Mouse (Mus musculus): ENCODE measurements around the gene Dio1.

The Dio1 gene

DNA sequence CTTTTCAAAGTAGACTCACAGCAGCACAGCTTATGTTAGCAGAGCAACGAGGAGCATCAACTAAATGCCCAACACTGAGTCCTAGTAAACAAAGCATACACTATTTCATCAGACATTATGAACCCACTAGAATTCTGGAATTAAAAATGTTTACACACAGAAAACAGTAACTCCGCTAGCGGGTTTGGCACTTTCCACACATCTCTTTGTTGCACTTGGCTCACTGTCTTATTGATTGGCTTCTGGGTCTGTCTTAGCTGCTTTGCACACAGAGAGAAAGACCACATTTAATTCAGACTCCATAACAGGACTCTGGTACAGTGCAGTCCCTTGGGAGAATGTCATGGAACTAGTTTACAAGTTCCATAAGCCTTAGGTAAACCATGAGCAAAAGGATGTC is 58.9 kb downstream of the Dio1 start:
- no peaks in the 10 kb centered on the region for H3K27me3 ChIP-seq (ENCODE audit: insufficient read depth, low read length)
- no peaks in the 10 kb centered on the region for H3K9me3 ChIP-seq (ENCODE audit: low read length)
- peaks cover 21% of the 10 kb centered on the region for H3K4me1 ChIP-seq (replicated peaks; ENCODE audit: low read depth, low read length)
- H3K4me3 ChIP-seq (replicated peaks; ENCODE audit: low read length), result no peak overlapping the region
- TF ChIP-seq CTCF (conservative IDR thresholded peaks at IDR 0.05; ENCODE audit: low read length) (no peak), POU5F1 (IDR thresholded peaks at IDR 0.05; ENCODE audit: borderline replicate concordance, low read length) (no peak), NANOG (IDR thresholded peaks at IDR 0.05; ENCODE audit: borderline replicate concordance, low read length) (no peak)
- H3K36me3 ChIP-seq (ENCODE audit: insufficient read depth, low read length), result peaks cover 34% of the 10 kb centered on the region

- H3K4me1 ChIP-seq (replicated peaks; ENCODE audit: low read depth, low read length), result peaks cover 16% of the 10 kb centered on the region
- no peak for TF ChIP-seq CTCF (conservative IDR thresholded peaks at IDR 0.05; ENCODE audit: low read length)
- no peak for TF ChIP-seq NANOG (IDR thresholded peaks at IDR 0.05; ENCODE audit: borderline replicate concordance, low read length)
- no peak for TF ChIP-seq POU5F1 (IDR thresholded peaks at IDR 0.05; ENCODE audit: borderline replicate concordance, low read length)
- peaks cover 34% of the 10 kb centered on the region for H3K36me3 ChIP-seq (ENCODE audit: insufficient read depth, low read length)
- H3K4me3 ChIP-seq (replicated peaks; ENCODE audit: low read length), result no peak overlapping the region
- H3K27me3 ChIP-seq (ENCODE audit: insufficient read depth, low read length), result no peaks in the 10 kb centered on the region
- no peaks in the 10 kb centered on the region for H3K9me3 ChIP-seq (ENCODE audit: low read length)
These were observed 59.9 kb downstream of the Dio1 start for GRCm38 (mm10) chr4:107247110-107247509.

DNA sequence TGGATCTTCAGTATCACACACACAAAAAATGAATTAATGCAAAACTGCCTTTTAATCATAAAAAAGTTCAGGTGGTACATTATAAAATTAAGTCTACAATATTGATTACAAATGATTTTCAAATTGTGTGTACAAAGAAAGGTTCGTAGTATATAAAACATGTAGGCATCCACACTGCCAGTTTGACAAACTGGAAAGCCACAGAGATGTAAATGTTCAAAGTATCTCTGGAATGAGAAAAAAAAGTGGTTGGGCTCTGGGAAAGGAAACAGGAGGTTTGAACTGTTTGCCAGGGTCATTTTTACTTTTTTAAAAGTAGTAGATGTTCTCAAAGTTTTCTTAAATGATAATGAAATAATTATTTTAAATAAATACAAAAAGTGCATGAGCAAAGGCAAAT is 60.9 kb downstream of the Dio1 start:
- H3K36me3 ChIP-seq (ENCODE audit: insufficient read depth, low read length), result peaks cover 34% of the 10 kb centered on the region
- TF ChIP-seq POU5F1 (IDR thresholded peaks at IDR 0.05; ENCODE audit: borderline replicate concordance, low read length) (no peak), NANOG (IDR thresholded peaks at IDR 0.05; ENCODE audit: borderline replicate concordance, low read length) (no peak), CTCF (conservative IDR thresholded peaks at IDR 0.05; ENCODE audit: low read length) (no peak)
- H3K27me3 ChIP-seq (ENCODE audit: insufficient read depth, low read length), result no peaks in the 10 kb centered on the region
- H3K4me3 ChIP-seq (replicated peaks; ENCODE audit: low read length), result no peak overlapping the region
- no peaks in the 10 kb centered on the region for H3K9me3 ChIP-seq (ENCODE audit: low read length)
- H3K4me1 ChIP-seq (replicated peaks; ENCODE audit: low read depth, low read length), result peaks cover 10% of the 10 kb centered on the region; the same call in 1 of the 2 replicates

GRCm38 (mm10) chr4:107245368-107245767 is 61.6 kb downstream of the Dio1 start:
- Histone ChIP-seq H3K4me1 (replicated peaks; ENCODE audit: low read depth, low read length) (peaks cover 10% of the 10 kb centered on the region; the same call in 1 of the 2 replicates), H3K4me3 (replicated peaks; ENCODE audit: low read length) (no peak overlapping the region), H3K9me3 (ENCODE audit: low read length) (no peaks in the 10 kb centered on the region), H3K36me3 (ENCODE audit: insufficient read depth, low read length) (peaks cover 39% of the 10 kb centered on the region), H3K27me3 (ENCODE audit: insufficient read depth, low read length) (no peaks in the 10 kb centered on the region)
- no peak for TF ChIP-seq NANOG (IDR thresholded peaks at IDR 0.05; ENCODE audit: borderline replicate concordance, low read length)

- H3K4me1 ChIP-seq (replicated peaks; ENCODE audit: low read depth, low read length), result 0 out of 2 replicates have a peak, but pooled peaks cover 2% of the 10 kb centered on the region
- H3K9me3 ChIP-seq (ENCODE audit: low read length), result no peaks in the 10 kb centered on the region
- H3K4me3 ChIP-seq (replicated peaks; ENCODE audit: low read length), result no peak overlapping the region
- TF ChIP-seq CTCF (conservative IDR thresholded peaks at IDR 0.05; ENCODE audit: low read length), result no peak
- TF ChIP-seq NANOG (IDR thresholded peaks at IDR 0.05; ENCODE audit: borderline replicate concordance, low read length), result no peak
- TF ChIP-seq POU5F1 (IDR thresholded peaks at IDR 0.05; ENCODE audit: borderline replicate concordance, low read length), result no peak
- H3K27me3 ChIP-seq (ENCODE audit: insufficient read depth, low read length), result no peaks in the 10 kb centered on the region
- H3K36me3 ChIP-seq (ENCODE audit: insufficient read depth, low read length), result peaks cover 55% of the 10 kb centered on the region
These were observed 63.3 kb downstream of the Dio1 start for GRCm38 (mm10) chr4:107243365-107244333.
